Mouse (Mus musculus): ENCODE measurements at regions not wholly inside any gene's neighbourhood (a gene's known extent, or its start where the extent isn't known, plus 50 kb on each side); places are given as distances from the start of the nearest gene placed in this dataset.

DNA sequence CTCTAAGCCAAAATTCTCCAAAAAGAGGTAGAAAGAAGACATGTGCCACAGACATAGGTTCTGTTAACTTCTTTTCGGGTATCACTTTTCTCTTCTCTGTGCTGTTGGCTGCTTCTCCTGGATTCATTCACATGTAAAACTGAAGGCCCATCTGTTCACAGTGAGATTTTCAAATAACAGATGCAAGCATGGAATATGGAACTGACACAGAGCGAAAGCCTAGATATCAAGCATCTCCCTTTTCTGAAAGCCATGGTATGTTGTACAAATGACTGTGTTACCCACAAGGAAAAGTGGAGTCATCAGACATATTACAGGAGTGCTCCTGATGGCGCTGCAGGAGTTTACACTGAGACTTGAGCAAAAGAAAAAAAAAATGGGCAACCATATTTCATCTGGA, 430.5 kb upstream of the Fat3 start:
- in situ Hi-C loops (cut with MboI; ENCODE audit: low sequenced_read_pairs in 2 of 2, unreplicated experiment in 2 of 2), result no loop called here
- no peak overlapping the region for H3K27ac ChIP-seq (ENCODE audit: insufficient read depth, low read depth, low read length, poor library complexity, severe bottlenecking)
- no peak for TF ChIP-seq MAFK (IDR thresholded peaks at IDR 0.05; ENCODE audit: insufficient read depth, low read depth, low read length)
- no peak for TF ChIP-seq ZC3H11A (IDR thresholded peaks at IDR 0.05; ENCODE audit: borderline replicate concordance, low read depth, low read length)
- TF ChIP-seq CHD2 (IDR thresholded peaks at IDR 0.05; ENCODE audit: low read depth, low read length), result no peak
- TF ChIP-seq HCFC1 (IDR thresholded peaks at IDR 0.05; ENCODE audit: borderline replicate concordance, insufficient read depth, low read length), result no peak
- TF ChIP-seq ZNF384 (IDR thresholded peaks at IDR 0.05; ENCODE audit: low read depth, low read length), result no peak

DNA sequence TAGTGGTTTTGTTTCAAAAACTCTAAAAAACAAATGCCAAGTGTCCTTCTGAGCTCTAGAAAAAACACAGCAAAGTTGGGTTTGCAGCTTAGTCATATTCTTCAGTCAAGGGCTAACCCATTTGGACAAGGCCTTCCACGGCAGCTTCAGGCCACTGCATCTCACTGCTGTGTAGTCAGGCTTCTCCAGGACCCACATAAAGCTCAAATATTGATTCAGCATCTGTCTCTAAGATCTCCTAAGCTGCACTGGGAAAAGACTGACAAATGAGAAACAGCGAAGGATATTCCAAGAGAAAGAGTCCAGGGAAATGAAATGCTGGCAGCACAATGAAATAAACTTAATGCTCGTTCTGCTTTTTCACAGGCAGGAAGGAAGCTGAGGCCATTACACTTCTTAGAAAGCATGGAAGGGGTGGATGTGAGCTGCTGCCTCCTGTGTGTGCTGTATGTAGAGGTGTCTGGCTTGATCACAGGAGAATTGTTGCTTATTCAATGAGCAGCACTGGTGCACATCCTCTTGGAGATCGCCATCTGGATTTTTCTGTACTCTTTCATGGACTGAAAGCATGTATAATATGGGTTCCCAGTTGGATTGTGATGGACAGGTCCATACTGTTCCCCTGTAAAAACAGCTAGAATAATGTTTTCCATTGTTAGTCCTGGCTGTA, 425.4 kb upstream of the Fat3 start:
- no peak for TF ChIP-seq ZNF384 (IDR thresholded peaks at IDR 0.05; ENCODE audit: low read depth, low read length)
- TF ChIP-seq CHD2 (IDR thresholded peaks at IDR 0.05; ENCODE audit: low read depth, low read length), result no peak
- no peak for TF ChIP-seq HCFC1 (IDR thresholded peaks at IDR 0.05; ENCODE audit: borderline replicate concordance, insufficient read depth, low read length)
- TF ChIP-seq MAFK (IDR thresholded peaks at IDR 0.05; ENCODE audit: insufficient read depth, low read depth, low read length), result no peak
- no peak for TF ChIP-seq ZC3H11A (IDR thresholded peaks at IDR 0.05; ENCODE audit: borderline replicate concordance, low read depth, low read length)
- Histone ChIP-seq H3K27ac (ENCODE audit: insufficient read depth, low read depth, low read length, poor library complexity, severe bottlenecking) (no peak overlapping the region), H3K9ac (ENCODE audit: insufficient read depth, low read depth, low read length, poor library complexity, severe bottlenecking) (no peak overlapping the region), H3K4me3 (ENCODE audit: insufficient read depth in 1 of 2, low read depth in 1 of 2, low read length in 2 of 2, poor library complexity in 1 of 2, severe bottlenecking in 1 of 2) (no peak overlapping the region), H3K36me3 (ENCODE audit: control insufficient read depth, insufficient read depth, low read length, poor library complexity, severe bottlenecking) (no peaks in the 10 kb centered on the region), H3K9me3 (ENCODE audit: control insufficient read depth, insufficient read depth, low read depth, low read length) (no peaks in the 10 kb centered on the region), H3K4me1 (ENCODE audit: control insufficient read depth in 2 of 2, insufficient read depth in 2 of 2, low read length in 2 of 2, poor library complexity in 1 of 2) (no peaks in the 10 kb centered on the region)
- no peak for DNase-seq (ENCODE audit: low read depth, low spot score)
- in situ Hi-C loops (cut with MboI; ENCODE audit: low sequenced_read_pairs in 2 of 2, unreplicated experiment in 2 of 2), result no loop called here

More for the DNA sequence above, 430.5 kb upstream of the Fat3 start:
- no peak overlapping the region for H3K4me3 ChIP-seq (ENCODE audit: insufficient read depth in 1 of 2, low read depth in 1 of 2, low read length in 2 of 2, poor library complexity in 1 of 2, severe bottlenecking in 1 of 2)
- no peaks in the 10 kb centered on the region for H3K36me3 ChIP-seq (ENCODE audit: control insufficient read depth, insufficient read depth, low read length, poor library complexity, severe bottlenecking)
- no peak overlapping the region for H3K9ac ChIP-seq (ENCODE audit: insufficient read depth, low read depth, low read length, poor library complexity, severe bottlenecking)
- no peaks in the 10 kb centered on the region for H3K4me1 ChIP-seq (ENCODE audit: control insufficient read depth in 2 of 2, insufficient read depth in 2 of 2, low read length in 2 of 2, poor library complexity in 1 of 2)
- no peak for DNase-seq (ENCODE audit: low read depth, low spot score)
- no peaks in the 10 kb centered on the region for H3K9me3 ChIP-seq (ENCODE audit: control insufficient read depth, insufficient read depth, low read depth, low read length)

DNA sequence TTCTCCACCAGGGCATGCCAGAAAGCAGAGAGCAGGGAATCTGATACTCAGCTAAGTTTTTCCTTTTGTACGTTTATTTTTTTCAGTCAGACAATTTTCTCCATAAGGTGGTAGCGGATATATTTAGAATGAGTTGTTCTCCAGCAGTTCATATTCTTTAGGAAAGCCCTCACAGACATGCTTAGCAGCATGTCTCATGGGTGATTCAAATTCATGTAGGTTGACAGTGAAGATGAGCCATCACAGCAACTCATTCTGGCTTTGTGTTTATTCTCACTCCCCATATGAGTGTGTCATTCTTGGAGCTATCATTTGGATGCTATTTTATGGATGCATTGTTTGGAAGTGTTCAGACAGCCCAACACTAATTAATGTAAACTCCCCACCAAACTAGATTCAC, 424.2 kb upstream of the Fat3 start:
- H3K4me1 ChIP-seq (ENCODE audit: control insufficient read depth in 2 of 2, insufficient read depth in 2 of 2, low read length in 2 of 2, poor library complexity in 1 of 2), result no peaks in the 10 kb centered on the region
- in situ Hi-C loops (cut with MboI; ENCODE audit: low sequenced_read_pairs in 2 of 2, unreplicated experiment in 2 of 2), result no loop called here
- H3K27ac ChIP-seq (ENCODE audit: insufficient read depth, low read depth, low read length, poor library complexity, severe bottlenecking), result no peak overlapping the region
- H3K36me3 ChIP-seq (ENCODE audit: control insufficient read depth, insufficient read depth, low read length, poor library complexity, severe bottlenecking), result no peaks in the 10 kb centered on the region
- H3K9me3 ChIP-seq (ENCODE audit: control insufficient read depth, insufficient read depth, low read depth, low read length), result no peaks in the 10 kb centered on the region
- no peak for TF ChIP-seq ZNF384 (IDR thresholded peaks at IDR 0.05; ENCODE audit: low read depth, low read length)
- TF ChIP-seq CHD2 (IDR thresholded peaks at IDR 0.05; ENCODE audit: low read depth, low read length), result no peak
- TF ChIP-seq HCFC1 (IDR thresholded peaks at IDR 0.05; ENCODE audit: borderline replicate concordance, insufficient read depth, low read length), result no peak
- TF ChIP-seq ZC3H11A (IDR thresholded peaks at IDR 0.05; ENCODE audit: borderline replicate concordance, low read depth, low read length), result no peak
- no peak for TF ChIP-seq MAFK (IDR thresholded peaks at IDR 0.05; ENCODE audit: insufficient read depth, low read depth, low read length)
- H3K9ac ChIP-seq (ENCODE audit: insufficient read depth, low read depth, low read length, poor library complexity, severe bottlenecking), result no peak overlapping the region
- no peak for DNase-seq (ENCODE audit: low read depth, low spot score)
- H3K4me3 ChIP-seq (ENCODE audit: insufficient read depth in 1 of 2, low read depth in 1 of 2, low read length in 2 of 2, poor library complexity in 1 of 2, severe bottlenecking in 1 of 2), result no peak overlapping the region

DNA sequence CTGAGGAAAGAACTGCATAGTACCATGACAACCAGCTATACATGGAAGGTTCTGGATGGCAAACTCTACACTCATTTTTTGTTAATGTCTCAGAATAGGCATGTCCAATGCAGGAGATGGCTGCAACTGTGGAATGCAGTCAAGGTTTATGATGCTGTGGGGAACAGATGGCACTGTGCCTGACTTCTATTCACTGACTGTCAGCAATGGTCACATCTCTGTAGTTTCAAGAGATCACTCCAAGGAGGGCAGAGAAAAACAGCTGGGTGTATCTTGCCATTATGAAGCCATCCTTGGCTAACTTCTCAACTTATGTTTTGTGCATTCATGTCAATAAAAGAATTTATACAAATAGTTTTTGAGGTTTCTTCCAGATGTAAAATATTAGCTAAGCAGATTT, 405.1 kb upstream of the Fat3 start:
- in situ Hi-C loops (cut with MboI; ENCODE audit: low sequenced_read_pairs in 2 of 2, unreplicated experiment in 2 of 2), result no loop called here
- no peak overlapping the region for H3K4me3 ChIP-seq (ENCODE audit: insufficient read depth in 1 of 2, low read depth in 1 of 2, low read length in 2 of 2, poor library complexity in 1 of 2, severe bottlenecking in 1 of 2)

More for the DNA sequence above, 405.1 kb upstream of the Fat3 start:
- no peak overlapping the region for H3K27ac ChIP-seq (ENCODE audit: insufficient read depth, low read depth, low read length, poor library complexity, severe bottlenecking)
- TF ChIP-seq ZC3H11A (IDR thresholded peaks at IDR 0.05; ENCODE audit: borderline replicate concordance, low read depth, low read length) (no peak), MAFK (IDR thresholded peaks at IDR 0.05; ENCODE audit: insufficient read depth, low read depth, low read length) (no peak), CHD2 (IDR thresholded peaks at IDR 0.05; ENCODE audit: low read depth, low read length) (no peak), ZNF384 (IDR thresholded peaks at IDR 0.05; ENCODE audit: low read depth, low read length) (no peak), HCFC1 (IDR thresholded peaks at IDR 0.05; ENCODE audit: borderline replicate concordance, insufficient read depth, low read length) (no peak)
- no peak overlapping the region for H3K9ac ChIP-seq (ENCODE audit: insufficient read depth, low read depth, low read length, poor library complexity, severe bottlenecking)
- no peaks in the 10 kb centered on the region for H3K9me3 ChIP-seq (ENCODE audit: control insufficient read depth, insufficient read depth, low read depth, low read length)
- no peaks in the 10 kb centered on the region for H3K36me3 ChIP-seq (ENCODE audit: control insufficient read depth, insufficient read depth, low read length, poor library complexity, severe bottlenecking)
- no peaks in the 10 kb centered on the region for H3K4me1 ChIP-seq (ENCODE audit: control insufficient read depth in 2 of 2, insufficient read depth in 2 of 2, low read length in 2 of 2, poor library complexity in 1 of 2)
- DNase-seq (ENCODE audit: low read depth, low spot score), result no peak
